Mouse (Mus musculus) C2C12 (cell line): ENCODE measurements around the gene Gabra5. TPM values are rescaled to one million over a fixed set of nuclear protein-coding genes. Genes with fewer than 3 reads are reported as not detected.

Experiments used
- H3K27me3 ChIP-seq: one replicate; pipeline ENCODE4 v1.6.1; 2011; ENCODE audit not compliant: control insufficient read depth, insufficient read depth, insufficient read length
- H3K36me3 ChIP-seq: one replicate; pipeline ENCODE4 v1.6.1; 2011; ENCODE audit not compliant: control insufficient read depth, insufficient read depth
- H3K4me3 ChIP-seq: one replicate; pipeline ENCODE4 v1.5.1; 2011; ENCODE audit warnings: mild to moderate bottlenecking, control low read depth; ENCODE audit not compliant: poor library complexity, insufficient read depth, severe bottlenecking
- H3K79me2 ChIP-seq: one replicate; pipeline ENCODE4 v1.6.1; 2011; ENCODE audit not compliant: control insufficient read depth, insufficient read depth
- H3K79me3 ChIP-seq: one replicate; pipeline ENCODE4 v1.6.1; 2011; ENCODE audit warnings: low read depth, control low read depth
- H3ac ChIP-seq: one replicate; pipeline ENCODE3; 2011; ENCODE audit warnings: low read depth; ENCODE audit not compliant: control insufficient read depth, insufficient read length
- CEBPB ChIP-seq: IDR thresholded peaks from one replicate; pipeline ENCODE4 v1.6.1; 2011; ENCODE audit warnings: low read depth, mild to moderate bottlenecking, control low read depth, moderate library complexity
- CTCF ChIP-seq: IDR thresholded peaks from one replicate; pipeline ENCODE4 v1.5.1; 2011; ENCODE audit not compliant: control insufficient read depth, insufficient read depth, insufficient read length
- FOSL1 ChIP-seq: IDR thresholded peaks from one replicate; pipeline ENCODE4 v1.8.0; 2011; ENCODE audit warnings: mild to moderate bottlenecking, low read length; ENCODE audit not compliant: poor library complexity, insufficient read depth, severe bottlenecking
- MAX ChIP-seq: IDR thresholded peaks from one replicate; pipeline ENCODE4 v1.6.1; 2011; ENCODE audit warnings: mild to moderate bottlenecking, control low read depth
- MYOD1 ChIP-seq: IDR thresholded peaks from one replicate; pipeline ENCODE4 v1.6.1; 2011; ENCODE audit warnings: low read depth; ENCODE audit not compliant: control insufficient read depth, insufficient read length
- MYOG ChIP-seq: IDR thresholded peaks from one replicate; pipeline ENCODE4 v1.6.1; 2011; ENCODE audit not compliant: control insufficient read depth, insufficient read length; ENCODE audit errors: extremely low read depth
- USF1 ChIP-seq: IDR thresholded peaks from one replicate; pipeline ENCODE4 v1.6.1; 2011; ENCODE audit warnings: low read depth, mild to moderate bottlenecking, control low read depth, moderate library complexity
- polyA plus RNA-seq: library from polyadenylated mRNA; unstranded; fragments of >200 nt; fragmentation: generic; extraction: Trizol; gene quantifications from one replicate; pipeline ENCODE4 v1.2.1, GENCODE M21; 2012; ENCODE audit warnings: missing spikeins

Gabra5 gene
- polyA plus RNA-seq, 1 experiment = not detected

DNA sequence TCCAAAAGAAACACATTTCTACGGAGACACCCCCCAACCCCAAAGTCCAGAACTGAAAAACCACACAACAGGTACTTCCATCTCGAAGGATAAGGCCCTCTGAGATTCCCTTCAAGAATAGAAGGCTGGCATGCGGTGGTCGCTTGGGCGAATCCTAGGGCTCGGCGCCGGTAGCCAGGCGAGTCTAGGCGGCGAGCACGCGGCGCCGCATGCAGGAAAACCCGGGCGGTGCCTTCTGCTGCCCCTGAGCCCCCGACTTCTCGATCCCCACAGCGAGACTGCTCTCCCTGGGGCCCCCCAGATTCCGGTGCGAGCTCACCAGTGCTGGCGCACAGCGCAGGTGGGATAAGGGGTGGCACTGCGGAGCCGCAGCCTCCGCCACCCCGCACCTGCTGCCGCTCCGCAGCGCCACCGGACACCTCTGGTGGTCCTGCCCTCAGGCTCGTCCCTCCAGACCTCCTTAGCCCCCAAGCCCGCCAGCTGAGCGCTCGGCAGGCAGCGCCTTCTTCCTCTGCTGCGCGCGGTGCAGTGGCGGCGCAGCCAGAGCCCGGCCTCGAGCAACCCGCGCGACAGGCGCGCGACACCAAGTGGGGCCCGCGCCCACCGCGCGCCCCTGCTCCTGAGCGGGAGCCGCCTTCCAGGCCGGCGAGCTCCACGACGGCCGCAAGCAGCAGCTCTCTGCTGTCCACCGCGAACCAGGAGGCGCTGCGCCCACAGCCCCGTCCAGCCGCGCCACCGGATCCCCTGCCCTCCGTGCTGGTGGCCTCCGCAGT is 813 bp downstream of the Gabra5 start:
- Histone ChIP-seq H3K4me3 (no peak overlapping the region), H3K27me3 (no peaks in the 10 kb centered on the region)
- TF ChIP-seq USF1 = no peak
- no peak for TF ChIP-seq CTCF
- no peak for TF ChIP-seq CEBPB
- TF ChIP-seq MYOG = no peak
- TF ChIP-seq MAX = no peak
- no peak for TF ChIP-seq FOSL1
- no peak for TF ChIP-seq MYOD1

DNA sequence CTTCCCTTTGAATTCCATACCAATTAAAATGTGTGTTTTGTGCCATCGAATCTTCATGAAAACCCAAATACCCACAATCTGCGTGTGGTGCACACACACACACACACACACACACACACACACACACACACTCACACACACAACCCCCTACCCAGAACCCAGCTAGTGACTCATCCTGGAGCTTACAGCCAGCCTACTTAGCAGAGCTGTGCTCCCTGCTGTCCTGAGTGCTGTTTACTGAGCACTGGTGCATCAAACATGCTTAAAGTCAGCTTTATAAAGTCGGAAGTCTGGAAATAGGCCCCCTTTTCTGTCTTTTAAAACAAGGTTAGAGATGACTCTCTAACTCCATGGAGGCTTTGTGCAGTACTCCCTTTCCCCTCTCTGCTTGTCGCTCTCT is 7.0 kb downstream of the Gabra5 start:
- Histone ChIP-seq H3K79me3 (no peaks in the 10 kb centered on the region), H3K4me3 (no peak overlapping the region), H3K36me3 (no peaks in the 10 kb centered on the region), H3K79me2 (no peaks in the 10 kb centered on the region), H3K27me3 (no peaks in the 10 kb centered on the region), H3ac (no peak overlapping the region)
- TF ChIP-seq MAX (no peak), MYOG (no peak), FOSL1 (no peak)

More for the DNA sequence above, 813 bp downstream of the Gabra5 start:
- no peak overlapping the region for H3ac ChIP-seq
- H3K79me2 ChIP-seq = no peaks in the 10 kb centered on the region
- H3K79me3 ChIP-seq = no peaks in the 10 kb centered on the region
- H3K36me3 ChIP-seq = no peaks in the 10 kb centered on the region

DNA sequence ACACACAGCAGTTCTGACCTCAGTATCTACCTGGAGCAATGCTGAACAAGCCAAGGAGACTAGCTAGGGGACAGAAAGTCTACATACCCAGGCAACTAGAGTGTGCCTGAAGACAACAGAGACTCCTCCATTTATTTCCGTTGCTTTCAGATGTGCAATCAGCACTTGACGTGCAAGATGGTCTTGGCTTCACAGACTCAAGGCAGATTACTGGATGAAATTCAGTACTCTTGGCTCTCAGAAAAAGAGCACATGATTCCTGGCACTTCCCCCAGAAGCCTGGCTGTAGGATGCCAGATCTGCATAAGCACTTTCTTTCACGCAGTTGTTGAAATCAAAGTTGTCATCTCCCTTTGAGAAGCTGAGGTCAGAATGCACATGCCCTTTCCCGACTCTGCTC is 18.1 kb downstream of the Gabra5 start:
- Histone ChIP-seq H3K36me3 (no peaks in the 10 kb centered on the region), H3ac (no peak overlapping the region), H3K27me3 (no peaks in the 10 kb centered on the region), H3K4me3 (no peak overlapping the region), H3K79me2 (no peaks in the 10 kb centered on the region), H3K79me3 (no peaks in the 10 kb centered on the region)
- no peak for TF ChIP-seq CTCF
- no peak for TF ChIP-seq MYOD1
- no peak for TF ChIP-seq CEBPB
- no peak for TF ChIP-seq FOSL1
- TF ChIP-seq USF1 = no peak
- TF ChIP-seq MYOG = no peak
- no peak for TF ChIP-seq MAX

DNA sequence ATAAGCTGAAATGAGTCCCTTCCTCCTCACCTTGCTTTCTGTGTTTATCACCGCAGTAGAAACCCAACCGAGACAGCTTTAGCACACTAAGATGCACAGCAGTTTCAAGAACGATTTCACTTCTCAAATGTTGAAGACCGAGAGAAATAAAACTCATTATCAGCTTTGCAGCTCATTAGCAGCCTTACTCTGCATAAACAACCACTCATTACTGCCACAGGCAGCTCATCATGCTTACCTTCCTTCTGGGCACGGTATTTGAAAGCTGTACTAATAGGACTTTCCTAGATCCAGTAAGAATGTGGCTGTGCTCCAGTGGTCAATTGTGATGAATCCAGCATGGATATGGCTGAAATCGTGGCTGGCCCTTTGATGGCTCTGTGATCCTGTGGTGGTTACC is 23.0 kb downstream of the Gabra5 start:
- TF ChIP-seq MYOG (no peak), CTCF (no peak), MYOD1 (no peak), MAX (no peak), FOSL1 (no peak), USF1 (no peak), CEBPB (no peak)
- H3K36me3 ChIP-seq = no peaks in the 10 kb centered on the region

DNA sequence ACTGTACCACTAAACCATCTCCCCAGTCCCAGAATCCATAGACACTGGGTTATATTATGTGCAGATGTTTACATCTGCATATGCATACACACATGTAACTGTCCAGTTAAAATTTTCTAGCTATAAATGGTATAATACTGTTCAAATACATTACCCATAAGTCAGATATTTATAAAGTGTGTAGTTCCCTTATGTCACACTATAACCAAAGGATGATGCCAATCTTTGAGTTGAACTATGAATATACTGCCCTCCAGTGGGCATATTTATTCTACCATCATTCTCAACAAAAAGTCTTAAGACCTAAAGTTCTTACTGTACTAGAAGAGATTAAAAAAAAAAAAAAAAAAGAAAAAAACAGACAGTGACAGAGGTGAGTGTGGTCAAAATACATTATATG is 27.0 kb downstream of the Gabra5 start:
- H3ac ChIP-seq = no peak overlapping the region

More for the DNA sequence above, 23.0 kb downstream of the Gabra5 start:
- Histone ChIP-seq H3K4me3 (no peak overlapping the region), H3K27me3 (no peaks in the 10 kb centered on the region), H3ac (no peak overlapping the region), H3K79me3 (no peaks in the 10 kb centered on the region), H3K79me2 (no peaks in the 10 kb centered on the region)

More for the DNA sequence above, 27.0 kb downstream of the Gabra5 start:
- H3K27me3 ChIP-seq = no peaks in the 10 kb centered on the region
- H3K79me3 ChIP-seq = no peaks in the 10 kb centered on the region
- no peaks in the 10 kb centered on the region for H3K36me3 ChIP-seq
- no peak overlapping the region for H3K4me3 ChIP-seq
- H3K79me2 ChIP-seq = no peaks in the 10 kb centered on the region
- TF ChIP-seq MYOG (no peak), CTCF (no peak), CEBPB (no peak), MAX (no peak), FOSL1 (no peak), MYOD1 (no peak), USF1 (no peak)
